Mouse (Mus musculus): Measurements from ENCODE around the gene Gm49387.

- TF ChIP-seq CTCF (IDR thresholded peaks at IDR 0.05; ENCODE audit: low read depth, low read length) (no peak), POLR2A (IDR thresholded peaks at IDR 0.05; ENCODE audit: insufficient read depth, low read length) (no peak), EP300 (IDR thresholded peaks at IDR 0.05; ENCODE audit: insufficient read depth, low read depth, low read length) (no peak)
Observed at GRCm38 (mm10) chr14:31571419-31571818, 69.3 kb downstream of the Gm49387 start.
